Mouse (Mus musculus) neural tube, embryonic 14.5 days (tissue): ENCODE measurements around the gene Gpn3. TPM values are rescaled to one million over a fixed set of nuclear protein-coding genes. Genes with fewer than 3 reads are reported as not detected.

ENCODE experiments used
- ATAC-seq: fragments of 200-750 bp; cut with Nextera tagmentation; 2 replicates; pipeline ENCODE4 v1.8.0; 2017; ENCODE audit warnings: low read depth, mild to moderate bottlenecking, moderate TSS enrichment, moderate library complexity
- H3K27ac ChIP-seq: fragments of 300-500 bp; sonication (generic); 2 replicates; pipeline ENCODE4 v1.5.1; 2014; ENCODE audit warnings: low read depth, mild to moderate bottlenecking, control low read depth, low read length, moderate library complexity, mixed read lengths
- H3K27me3 ChIP-seq: fragments of 300-500 bp; sonication (generic); 2 replicates; pipeline ENCODE4 v1.6.1; 2014; ENCODE audit warnings: low read length; ENCODE audit not compliant: control insufficient read depth, insufficient read depth
- H3K36me3 ChIP-seq: fragments of 300-500 bp; sonication (generic); 2 replicates; pipeline ENCODE4 v1.6.1; 2014; ENCODE audit warnings: low read length, mixed read lengths; ENCODE audit not compliant: control insufficient read depth, insufficient read depth
- H3K4me1 ChIP-seq: fragments of 300-500 bp; sonication (generic); 2 replicates; pipeline ENCODE4 v1.6.1; 2014; ENCODE audit warnings: low read length; ENCODE audit not compliant: control insufficient read depth, insufficient read depth
- H3K4me2 ChIP-seq: fragments of 300-500 bp; sonication (generic); 2 replicates; pipeline ENCODE4 v1.6.1; 2014; ENCODE audit warnings: mild to moderate bottlenecking, low read depth, low read length, control low read depth
- H3K4me3 ChIP-seq: fragments of 300-500 bp; sonication (generic); 2 replicates; pipeline ENCODE4 v1.5.1; 2014; ENCODE audit warnings: low read depth, low read length, control low read depth, mixed read lengths
- H3K9ac ChIP-seq: fragments of 300-500 bp; sonication (generic); replicated peaks from 2 replicates; pipeline ENCODE4 v1.6.1; 2014; ENCODE audit warnings: low read depth, mild to moderate bottlenecking, control low read depth, low read length, mixed read lengths
- H3K9me3 ChIP-seq: fragments of 300-500 bp; sonication (generic); 2 replicates; pipeline ENCODE4 v1.6.1; 2016; ENCODE audit warnings: low read length; ENCODE audit not compliant: control insufficient read depth
- WGBS: fragments of 180-500 bp; shearing (Covaris S2); extraction: QIAGEN DNeasy Blood & Tissue Kit; methylation state at CpG from one replicate; pipeline ENCODE4 v1.1.7; 2014; 5-methylcytosine and 5-hydroxymethylcytosine counted together
- polyA plus RNA-seq: library from polyadenylated mRNA; unstranded; fragments of >200 nt; fragmentation: Nextera tagmentation; extraction: Ambion mirVana; gene quantifications from 2 replicates; pipeline ENCODE4 v1.2.1, GENCODE M21; 2014

The Gpn3 gene
- polyA plus RNA-seq = 44.7 and 48.2 TPM in 2 replicates

DNA sequence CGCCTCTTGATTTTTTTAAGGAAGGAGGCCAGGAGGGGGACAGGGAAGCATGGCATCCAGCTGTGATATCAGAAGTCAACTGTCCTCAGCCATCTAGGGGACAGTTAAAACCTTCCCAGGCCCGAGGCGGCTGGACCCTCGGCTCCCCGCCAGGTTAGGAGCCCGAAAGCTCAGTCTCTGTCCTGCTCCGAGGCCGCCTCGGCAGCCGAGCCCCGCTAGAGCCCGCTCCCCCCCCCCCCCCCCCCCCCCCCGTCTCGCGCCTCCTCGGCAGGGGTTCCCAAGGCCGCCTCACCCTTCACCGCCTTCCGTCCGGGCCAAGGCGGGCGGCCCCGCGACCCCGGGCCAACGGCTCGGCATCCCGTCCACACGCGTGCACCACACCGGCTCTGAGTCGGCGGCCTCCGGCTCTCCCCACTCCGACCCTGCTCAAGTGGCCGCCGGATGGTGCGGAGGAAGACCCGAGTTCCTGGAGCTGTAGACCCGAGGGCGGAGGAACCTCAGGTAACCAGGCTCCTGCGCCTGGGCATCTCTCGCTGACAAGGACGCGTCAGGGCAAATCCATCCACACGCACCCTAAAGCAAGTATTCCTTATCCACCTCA, at the start of gene Gpn3:
Gene Gpn3 (plus strand): TSS at position 286 of the 601 bp plus-strand sequence.
- Histone ChIP-seq H3K4me3 (peak within 1 kb of the TSS; percentile 75), H3K4me1 (peaks cover 15% of the 10 kb centered on the region), H3K4me2 (peak within 1 kb of the TSS; percentile 68), H3K9ac (peak within 1 kb of the TSS; percentile 72), H3K36me3 (peaks cover 30% of the 10 kb centered on the region), H3K27me3 (no peaks in the 10 kb centered on the region), H3K9me3 (no peaks in the 10 kb centered on the region), H3K27ac (peak within 1 kb of the TSS; percentile 92)
- ATAC-seq = peak; percentile 77
- WGBS = under 1% methylated on average over 43 of the region's 46 CpGs

DNA sequence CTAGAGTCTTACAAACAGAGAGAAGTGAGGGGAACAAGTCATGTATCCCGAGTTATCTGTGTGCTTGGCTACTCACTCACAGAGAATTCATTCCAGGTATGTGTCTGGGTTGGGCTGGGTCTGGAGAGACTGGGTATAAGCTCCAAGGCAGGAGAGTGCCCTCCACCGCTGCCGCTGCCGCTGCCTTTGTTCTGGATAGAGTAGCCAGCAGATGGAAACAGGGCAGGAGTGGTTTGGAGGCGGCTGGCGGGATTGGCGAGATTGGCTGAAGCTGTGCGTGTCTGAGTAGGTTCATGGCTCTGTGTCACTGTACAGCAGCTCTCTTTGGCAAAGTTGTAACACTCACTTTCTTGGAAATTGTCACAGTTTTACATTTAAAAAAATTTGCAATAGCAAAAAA, 48.2 kb upstream of the Gpn3 start:
- Histone ChIP-seq H3K4me3 (no peak overlapping the region), H3K36me3 (peaks cover 34% of the 10 kb centered on the region), H3K9me3 (no peaks in the 10 kb centered on the region), H3K4me1 (no peaks in the 10 kb centered on the region), H3K4me2 (no peak overlapping the region), H3K27ac (no peak overlapping the region), H3K9ac (no peak overlapping the region), H3K27me3 (no peaks in the 10 kb centered on the region)
- WGBS = 73% methylated on average over 8 of the region's 8 CpGs
- ATAC-seq = no peak

DNA sequence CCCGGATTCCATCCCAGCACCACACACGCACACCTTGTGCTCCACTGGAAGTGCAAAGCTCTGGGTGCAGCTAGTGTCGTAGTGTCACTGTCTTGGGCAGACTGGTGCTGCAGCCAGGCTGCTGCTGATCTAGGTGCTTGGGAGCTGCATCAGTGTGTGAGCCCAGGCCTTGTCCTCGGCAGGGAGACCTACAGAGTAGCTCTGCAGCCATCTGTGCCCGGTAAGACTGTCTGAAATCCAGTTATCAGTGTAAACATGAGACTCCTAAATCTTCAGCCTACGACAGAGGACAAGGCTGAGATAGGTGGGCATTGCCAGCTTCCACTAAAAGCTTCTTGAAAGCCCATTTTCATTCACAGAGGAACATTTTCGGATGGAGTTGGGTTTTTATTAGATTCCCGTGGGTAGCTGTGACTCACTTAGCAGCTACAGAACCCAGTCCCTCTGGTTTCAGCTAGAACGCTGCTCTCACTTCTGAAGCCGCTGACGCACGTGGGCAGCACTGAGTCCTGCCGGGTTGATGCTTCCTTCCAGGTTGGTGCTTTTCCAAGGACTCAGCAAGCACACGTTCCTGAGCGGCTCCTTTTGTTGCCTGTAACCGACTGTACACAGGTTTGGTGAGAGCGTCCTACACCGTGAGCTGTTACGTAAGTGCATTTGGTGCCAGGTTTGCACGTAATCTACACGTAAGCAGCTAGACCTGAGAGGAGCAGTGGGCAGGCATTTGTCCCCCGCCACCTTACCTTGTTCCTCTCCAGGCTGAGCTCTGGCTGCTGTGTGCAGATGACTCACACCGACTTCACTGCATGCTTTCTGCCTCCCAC, 46.9 kb upstream of the Gpn3 start:
- no peaks in the 10 kb centered on the region for H3K27me3 ChIP-seq
- H3K27ac ChIP-seq = no peak overlapping the region
- no peak overlapping the region for H3K4me2 ChIP-seq
- H3K36me3 ChIP-seq = peaks cover 33% of the 10 kb centered on the region
- no peak overlapping the region for H3K9ac ChIP-seq
- ATAC-seq = no peak
- no peaks in the 10 kb centered on the region for H3K9me3 ChIP-seq
- no peak overlapping the region for H3K4me3 ChIP-seq
- WGBS = 93% methylated on average over 23 of the region's 23 CpGs
- no peaks in the 10 kb centered on the region for H3K4me1 ChIP-seq

DNA sequence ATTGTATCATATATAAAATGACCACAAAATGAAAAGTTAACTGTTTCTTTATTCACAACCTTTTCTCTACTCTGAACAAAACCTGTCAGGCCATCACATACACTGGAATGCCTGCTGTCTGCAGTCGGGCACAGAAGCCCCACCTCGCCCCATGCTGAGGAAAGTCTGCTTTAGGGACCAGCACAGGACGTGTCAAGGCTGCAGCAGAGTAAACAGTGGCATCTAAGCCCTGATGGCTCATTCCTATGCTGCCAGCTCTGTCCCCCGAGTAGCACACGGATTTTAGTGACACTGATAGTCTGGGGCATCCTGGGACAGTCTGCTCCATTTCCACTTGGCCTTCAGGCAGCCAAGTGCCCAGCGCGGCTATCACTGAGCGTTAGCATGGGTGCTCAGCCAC, 46.2 kb upstream of the Gpn3 start:
- no peaks in the 10 kb centered on the region for H3K4me1 ChIP-seq
- H3K27ac ChIP-seq = no peak overlapping the region
- peaks cover 27% of the 10 kb centered on the region for H3K36me3 ChIP-seq
- H3K9ac ChIP-seq = no peak overlapping the region
- 88% methylated on average over 8 of the region's 8 CpGs for WGBS
- ATAC-seq = no peak
- H3K4me2 ChIP-seq = no peak overlapping the region
- H3K9me3 ChIP-seq = no peaks in the 10 kb centered on the region
- no peaks in the 10 kb centered on the region for H3K27me3 ChIP-seq
- no peak overlapping the region for H3K4me3 ChIP-seq

DNA sequence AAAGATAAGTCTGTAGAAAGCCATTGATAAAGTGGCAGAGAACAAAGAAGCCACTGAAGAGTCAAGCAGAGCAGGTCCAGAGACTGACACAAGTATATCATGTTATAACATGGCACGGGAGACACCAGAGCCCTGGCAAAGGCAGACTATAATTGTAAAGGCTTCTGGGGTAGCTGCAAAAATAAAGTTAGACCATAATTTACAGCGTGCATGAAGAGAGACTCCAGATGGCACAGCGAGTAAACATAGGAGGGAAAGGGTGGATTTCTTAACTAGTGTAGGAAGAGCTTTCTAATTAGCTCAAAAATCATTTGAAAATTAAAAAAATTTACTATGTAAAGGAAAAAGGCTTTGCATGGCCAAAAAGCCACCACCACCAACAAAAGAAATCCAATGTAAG, 44.4 kb upstream of the Gpn3 start:
- no peak overlapping the region for H3K4me3 ChIP-seq
- no peak overlapping the region for H3K27ac ChIP-seq
- no peaks in the 10 kb centered on the region for H3K27me3 ChIP-seq
- ATAC-seq = no peak
- no peak overlapping the region for H3K9ac ChIP-seq
- no peaks in the 10 kb centered on the region for H3K4me1 ChIP-seq
- 86% methylated on average over 3 of the region's 3 CpGs for WGBS
- H3K36me3 ChIP-seq = peaks cover 20% of the 10 kb centered on the region
- no peak overlapping the region for H3K4me2 ChIP-seq
- no peaks in the 10 kb centered on the region for H3K9me3 ChIP-seq

GRCm38 (mm10) chr5:122330269-122330668, 41.4 kb upstream of the Gpn3 start:
- WGBS = 93% methylated on average over 4 of the region's 4 CpGs
- Histone ChIP-seq H3K36me3 (peaks cover 9% of the 10 kb centered on the region), H3K9ac (no peak overlapping the region), H3K4me2 (no peak overlapping the region), H3K4me1 (no peaks in the 10 kb centered on the region), H3K27me3 (no peaks in the 10 kb centered on the region), H3K9me3 (no peaks in the 10 kb centered on the region), H3K4me3 (no peak overlapping the region), H3K27ac (no peak overlapping the region)
- ATAC-seq = no peak

DNA sequence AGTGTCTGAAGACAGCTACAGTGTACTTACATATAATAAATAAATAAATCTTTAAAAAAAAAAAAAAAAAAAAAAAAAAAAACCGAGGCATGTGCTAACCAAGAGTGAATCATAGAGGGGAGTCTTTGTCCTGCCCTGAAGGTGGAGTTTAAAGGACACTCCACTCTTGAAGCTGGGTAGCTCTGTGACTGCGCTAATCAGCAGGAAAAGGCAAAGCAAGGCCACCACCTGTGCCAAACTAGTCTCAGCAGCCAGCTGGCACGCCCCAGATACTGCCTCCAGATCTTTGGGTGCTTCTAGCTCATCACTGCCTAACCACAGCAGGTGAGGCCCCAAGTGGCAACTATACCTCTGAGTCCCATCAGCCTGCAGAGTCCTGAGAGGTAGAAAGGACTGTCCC, 37.0 kb upstream of the Gpn3 start:
- 78% methylated on average over 3 of the region's 3 CpGs for WGBS
- no peak for ATAC-seq
- Histone ChIP-seq H3K4me1 (no peaks in the 10 kb centered on the region), H3K27ac (no peak overlapping the region), H3K27me3 (no peaks in the 10 kb centered on the region), H3K4me3 (no peak overlapping the region), H3K36me3 (no peaks in the 10 kb centered on the region), H3K4me2 (no peak overlapping the region), H3K9me3 (no peaks in the 10 kb centered on the region), H3K9ac (no peak overlapping the region)

- no peak overlapping the region for H3K4me3 ChIP-seq
- H3K36me3 ChIP-seq = no peaks in the 10 kb centered on the region
- no peaks in the 10 kb centered on the region for H3K4me1 ChIP-seq
- WGBS = 94% methylated on average over 7 of the region's 7 CpGs
- no peak for ATAC-seq
- no peak overlapping the region for H3K27ac ChIP-seq
- H3K9me3 ChIP-seq = no peaks in the 10 kb centered on the region
- H3K9ac ChIP-seq = no peak overlapping the region
- no peak overlapping the region for H3K4me2 ChIP-seq
- no peaks in the 10 kb centered on the region for H3K27me3 ChIP-seq
These were observed 35.0 kb upstream of the Gpn3 start for GRCm38 (mm10) chr5:122336554-122337294.

DNA sequence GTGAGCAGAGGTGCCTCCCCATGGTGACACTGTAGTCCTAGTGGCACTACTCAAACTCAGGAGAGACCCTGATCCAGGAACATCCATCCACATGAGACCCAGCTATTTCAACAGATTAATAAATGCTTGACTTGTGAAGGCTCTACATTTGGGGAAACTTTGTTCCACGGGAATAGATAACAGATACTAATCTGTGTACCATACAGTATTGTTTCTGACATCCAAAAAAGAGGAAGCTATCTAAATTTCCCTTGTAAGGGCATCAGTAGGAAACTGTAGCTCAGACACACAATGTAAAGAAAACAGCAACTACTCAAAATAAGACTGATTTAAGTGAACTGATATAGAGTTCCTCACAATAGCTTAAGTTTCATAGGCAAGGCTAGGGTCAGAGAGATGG, 28.8 kb upstream of the Gpn3 start:
- H3K27ac ChIP-seq = no peak overlapping the region
- no peaks in the 10 kb centered on the region for H3K27me3 ChIP-seq
- no peaks in the 10 kb centered on the region for H3K9me3 ChIP-seq
- no peak overlapping the region for H3K9ac ChIP-seq
- no peaks in the 10 kb centered on the region for H3K4me1 ChIP-seq
- H3K4me2 ChIP-seq = no peak overlapping the region
- no peak overlapping the region for H3K4me3 ChIP-seq
- H3K36me3 ChIP-seq = no peaks in the 10 kb centered on the region
- 90% methylated on average over 1 of the region's 1 CpGs for WGBS
- no peak for ATAC-seq
